Mouse (Mus musculus): ENCODE data around the gene Olfr724.
"Not testable (repeated sequence)": the region's sequence is repeated elsewhere in the genome, so short reads cannot be mapped to it uniquely, and the experiment has no call there.

Olfr724 gene

DNA sequence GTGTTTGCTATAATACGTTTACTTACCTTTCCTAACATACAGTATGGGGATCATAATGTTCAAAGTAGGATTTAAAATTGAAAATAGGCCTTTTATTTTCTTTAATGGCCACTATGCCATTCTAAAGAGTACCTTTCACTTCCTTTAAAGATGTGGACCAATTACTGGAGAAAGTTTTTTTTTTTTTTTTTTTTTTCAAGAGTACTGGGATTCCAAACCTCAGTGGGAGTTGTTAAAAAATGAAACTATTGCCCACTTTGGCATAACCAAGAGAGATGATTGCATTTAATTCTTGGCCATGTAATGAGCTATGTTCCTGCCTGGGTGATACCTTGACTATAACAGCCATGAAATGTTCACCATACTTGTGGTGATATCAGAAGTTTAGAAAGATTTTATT is at the start of gene Olfr724:
Gene Olfr724 (minus strand): TSS at position 101 of the 400 bp plus-strand sequence.
- DNase-seq, result not testable (repeated sequence)

DNA sequence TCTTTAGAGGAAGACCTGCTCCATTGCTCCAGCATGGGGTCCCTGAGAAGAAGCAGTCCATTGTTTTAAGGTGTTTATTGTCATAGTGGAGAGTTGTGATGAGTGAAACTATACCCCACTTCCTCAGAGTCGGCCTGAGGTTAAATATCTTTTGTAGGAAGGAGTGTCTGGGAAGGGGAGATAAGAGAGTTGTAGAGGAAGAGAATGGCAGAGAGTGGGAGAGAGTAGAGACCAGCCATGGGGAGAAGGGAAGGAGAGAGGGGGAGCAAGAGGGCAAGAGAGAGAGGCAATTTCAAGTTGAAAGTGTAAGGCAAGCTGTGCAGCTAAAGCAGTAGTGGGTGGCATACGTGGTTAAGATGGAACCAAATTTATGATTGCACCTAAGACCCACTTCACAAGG is 7.2 kb downstream of the Olfr724 start:
- no peak for DNase-seq

DNA sequence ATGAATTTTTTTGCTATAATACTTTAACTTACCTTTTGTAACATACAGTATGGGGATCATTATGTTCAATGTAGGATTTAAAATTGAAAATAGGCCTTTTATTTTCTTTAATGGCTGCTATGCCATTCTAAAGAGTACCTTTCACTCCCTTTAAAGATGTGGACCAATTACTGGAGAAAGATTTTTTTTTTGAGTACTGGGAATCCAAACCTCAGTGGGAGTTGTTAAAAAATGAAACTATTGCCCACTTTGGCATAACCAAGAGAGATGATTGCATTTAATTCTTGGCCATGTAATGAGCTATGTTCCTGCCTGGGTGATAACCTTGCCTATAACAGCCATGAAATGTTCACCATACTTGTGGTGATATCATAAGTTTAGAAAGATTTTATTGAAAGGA is 31.4 kb downstream of the Olfr724 start, which contains the start of gene Olfr723:
Gene Olfr723 (minus strand): TSS at position 101 of the 400 bp plus-strand sequence.
- not testable (repeated sequence) for DNase-seq

Data from kidney, adult 9 months (tissue).